Mouse (Mus musculus): ENCODE data around the gene Erfe. TPM values are rescaled to one million over a fixed set of nuclear protein-coding genes. Genes with fewer than 3 reads are reported as not detected.

The Erfe gene
- polyA plus RNA-seq, 1 experiment from 2014 or later: 0.95 TPM

GRCm38 (mm10) chr1:91390369-91390768, 24.1 kb downstream of the Erfe start:
- peaks cover 83% of the 10 kb centered on the region for H3K36me3 ChIP-seq (replicated peaks)
- 92% methylated on average over 5 of the region's 5 CpGs for WGBS
- no peak overlapping the region for H3K4me2 ChIP-seq
- no peak overlapping the region for H3K27ac ChIP-seq
- peaks cover 8% of the 10 kb centered on the region; the same call in 1 of the 2 replicates for H3K4me1 ChIP-seq
- no peak overlapping the region for H3K9ac ChIP-seq
- no peak overlapping the region for H3K4me3 ChIP-seq (replicated peaks)
- no peaks in the 10 kb centered on the region for H3K27me3 ChIP-seq
- no peak for ATAC-seq (ENCODE audit: low FRiP score)
- no peaks in the 10 kb centered on the region for H3K9me3 ChIP-seq

GRCm38 (mm10) chr1:91397927-91398259, 31.7 kb downstream of the Erfe start:
- H3K9me3 ChIP-seq: no peaks in the 10 kb centered on the region
- H3K4me3 ChIP-seq (replicated peaks): peak overlapping the region; percentile 88
- peaks cover 5% of the 10 kb centered on the region; the same call in 1 of the 2 replicates for H3K27me3 ChIP-seq
- peak overlapping the region; percentile 87 for H3K27ac ChIP-seq
- WGBS: under 1% methylated on average over 12 of the region's 12 CpGs
- peaks cover 19% of the 10 kb centered on the region for H3K36me3 ChIP-seq (replicated peaks)
- H3K4me1 ChIP-seq: peaks cover 31% of the 10 kb centered on the region
- peak overlapping the region; percentile 78 for H3K4me2 ChIP-seq
- no peak for ATAC-seq (ENCODE audit: low FRiP score)
- H3K9ac ChIP-seq: peak overlapping the region; percentile 96

GRCm38 (mm10) chr1:91398260-91399062, 32.2 kb downstream of the Erfe start, which contains the start of gene Ilkap:
TSS of gene Ilkap (minus strand) at chr1:91398815.
- Histone ChIP-seq H3K4me2 (peak within 1 kb of the TSS; percentile 78), H3K4me3 (replicated peaks) (peak within 1 kb of the TSS; percentile 88), H3K27ac (peak within 1 kb of the TSS; percentile 87), H3K9me3 (no peaks in the 10 kb centered on the region), H3K27me3 (peaks cover 5% of the 10 kb centered on the region; the same call in 1 of the 2 replicates), H3K36me3 (replicated peaks) (peaks cover 14% of the 10 kb centered on the region), H3K4me1 (peaks cover 31% of the 10 kb centered on the region), H3K9ac (peak within 1 kb of the TSS; percentile 96)
- under 1% methylated on average over 71 of the region's 91 CpGs for whole genome bisulfite sequencing
- peak; percentile 97 for ATAC-seq (ENCODE audit: low FRiP score)

- Histone ChIP-seq H3K4me1 (no peaks in the 10 kb centered on the region), H3K36me3 (replicated peaks) (no peaks in the 10 kb centered on the region), H3K4me3 (replicated peaks) (no peak overlapping the region), H3K4me2 (no peak overlapping the region), H3K27ac (no peak overlapping the region), H3K27me3 (peaks cover 13% of the 10 kb centered on the region), H3K9ac (no peak overlapping the region), H3K9me3 (no peaks in the 10 kb centered on the region)
- no peak for ATAC-seq (ENCODE audit: low FRiP score)
- 42% methylated on average over 1 of the region's 1 CpGs for WGBS
These were observed 38.7 kb downstream of the Erfe start for GRCm38 (mm10) chr1:91404976-91405375.

- WGBS: 63% methylated on average over 23 of the region's 23 CpGs
These were observed 39.4 kb downstream of the Erfe start for GRCm38 (mm10) chr1:91405406-91406169.

GRCm38 (mm10) chr1:91407819-91408218, 41.6 kb downstream of the Erfe start:
- Histone ChIP-seq H3K9me3 (no peaks in the 10 kb centered on the region), H3K27me3 (peaks cover 8% of the 10 kb centered on the region; the same call in 1 of the 2 replicates), H3K9ac (no peak overlapping the region), H3K4me3 (replicated peaks) (no peak overlapping the region), H3K4me2 (no peak overlapping the region), H3K36me3 (replicated peaks) (peaks cover 3% of the 10 kb centered on the region; the same call in 1 of the 2 replicates), H3K4me1 (peaks cover 20% of the 10 kb centered on the region), H3K27ac (no peak overlapping the region)
- ATAC-seq (ENCODE audit: low FRiP score): no peak
- 90% methylated on average over 4 of the region's 4 CpGs for WGBS

More at GRCm38 (mm10) chr1:91405406-91406169, 39.4 kb downstream of the Erfe start:
- Histone ChIP-seq H3K36me3 (replicated peaks) (no peaks in the 10 kb centered on the region), H3K4me2 (no peak overlapping the region), H3K27me3 (peaks cover 13% of the 10 kb centered on the region), H3K9me3 (no peaks in the 10 kb centered on the region), H3K4me3 (replicated peaks) (no peak overlapping the region), H3K27ac (no peak overlapping the region), H3K4me1 (peaks cover 1% of the 10 kb centered on the region; the same call in 1 of the 2 replicates), H3K9ac (no peak overlapping the region)
- no peak for ATAC-seq (ENCODE audit: low FRiP score)

GRCm38 (mm10) chr1:91411631-91412285, 45.5 kb downstream of the Erfe start:
- Histone ChIP-seq H3K4me2 (peak overlapping the region; percentile 69), H3K4me1 (peaks cover 53% of the 10 kb centered on the region), H3K27me3 (no peaks in the 10 kb centered on the region), H3K36me3 (replicated peaks) (peaks cover 3% of the 10 kb centered on the region; the same call in 1 of the 2 replicates), H3K9ac (peak overlapping the region; percentile 76), H3K27ac (0 out of 2 replicates have a peak overlapping the region, but pooled peaks have one; percentile 36), H3K9me3 (no peaks in the 10 kb centered on the region), H3K4me3 (replicated peaks) (peak overlapping the region; percentile 79)
- ATAC-seq (ENCODE audit: low FRiP score): no peak
- WGBS: 53% methylated on average over 8 of the region's 8 CpGs

- ATAC-seq (ENCODE audit: low FRiP score): 0 out of 2 replicates have a peak, but pooled peaks have one; percentile 4
- Histone ChIP-seq H3K4me2 (peak overlapping the region; percentile 69), H3K9ac (peak overlapping the region; percentile 76), H3K4me3 (replicated peaks) (peak overlapping the region; percentile 79), H3K9me3 (no peaks in the 10 kb centered on the region), H3K27ac (peak overlapping the region; percentile 95), H3K36me3 (replicated peaks) (peaks cover 3% of the 10 kb centered on the region; the same call in 1 of the 2 replicates), H3K4me1 (peaks cover 55% of the 10 kb centered on the region), H3K27me3 (no peaks in the 10 kb centered on the region)
- 3% methylated on average over 62 of the region's 65 CpGs for WGBS
These were observed 46.2 kb downstream of the Erfe start for GRCm38 (mm10) chr1:91412286-91413029.

- Histone ChIP-seq H3K4me1 (peaks cover 55% of the 10 kb centered on the region), H3K4me2 (peak overlapping the region; percentile 69), H3K36me3 (replicated peaks) (peaks cover 4% of the 10 kb centered on the region; the same call in 1 of the 2 replicates), H3K9ac (peak overlapping the region; percentile 76), H3K9me3 (no peaks in the 10 kb centered on the region), H3K4me3 (replicated peaks) (peak overlapping the region; percentile 79), H3K27ac (peak overlapping the region; percentile 95), H3K27me3 (no peaks in the 10 kb centered on the region)
- 0% methylated on average over 34 of the region's 34 CpGs for WGBS
- ATAC-seq (ENCODE audit: low FRiP score): peak; percentile 94
These were observed 46.8 kb downstream of the Erfe start for GRCm38 (mm10) chr1:91413030-91413506.

GRCm38 (mm10) chr1:91413536-91413897, 47.3 kb downstream of the Erfe start:
- H3K9me3 ChIP-seq: no peaks in the 10 kb centered on the region
- H3K4me2 ChIP-seq: peak overlapping the region; percentile 69
- no peak for ATAC-seq (ENCODE audit: low FRiP score)
- peak overlapping the region; percentile 79 for H3K4me3 ChIP-seq (replicated peaks)
- peaks cover 55% of the 10 kb centered on the region for H3K4me1 ChIP-seq
- H3K36me3 ChIP-seq (replicated peaks): peaks cover 7% of the 10 kb centered on the region; the same call in 1 of the 2 replicates
- no peaks in the 10 kb centered on the region for H3K27me3 ChIP-seq
- H3K27ac ChIP-seq: peak overlapping the region; percentile 95
- H3K9ac ChIP-seq: peak overlapping the region; percentile 56
- WGBS: under 1% methylated on average over 14 of the region's 14 CpGs

- Histone ChIP-seq H3K4me2 (peak within 1 kb of the TSS; percentile 69), H3K4me1 (peaks cover 55% of the 10 kb centered on the region), H3K9me3 (no peaks in the 10 kb centered on the region), H3K4me3 (replicated peaks) (peak within 1 kb of the TSS; percentile 79), H3K27ac (peak within 1 kb of the TSS; percentile 95), H3K36me3 (replicated peaks) (peaks cover 7% of the 10 kb centered on the region; the same call in 1 of the 2 replicates), H3K27me3 (no peaks in the 10 kb centered on the region), H3K9ac (peak within 1 kb of the TSS; percentile 76)
- peak; percentile 73 for ATAC-seq (ENCODE audit: low FRiP score)
- WGBS: under 1% methylated on average over 32 of the region's 39 CpGs
These were observed 47.8 kb downstream of the Erfe start, which contains the start of gene Hes6 for GRCm38 (mm10) chr1:91413898-91414594. TSS of gene Hes6 (minus strand) at chr1:91414038.

Data from forebrain, embryonic 12.5 days (tissue).